Mouse (Mus musculus): ENCODE measurements around the gene D11Wsu47e. TPM values are rescaled to one million over a fixed set of nuclear protein-coding genes. Genes with fewer than 3 reads are reported as not detected.

D11Wsu47e gene
- polyA plus RNA-seq, 1 experiment from 2014 or later = 29.7 TPM

GRCm38 (mm10) chr11:113731945-113732612 lies 47.9 kb downstream of the D11Wsu47e start:
- ATAC-seq (ENCODE audit: low FRiP score, low TSS enrichment) = no peak
- Histone ChIP-seq H3K27me3 (ENCODE audit: control insufficient read depth, insufficient read depth, low read length) (no peaks in the 10 kb centered on the region), H3K4me1 (ENCODE audit: control insufficient read depth, insufficient read depth, low read length) (peaks cover 85% of the 10 kb centered on the region), H3K36me3 (ENCODE audit: control insufficient read depth, insufficient read depth, low read length) (peaks cover 24% of the 10 kb centered on the region), H3K27ac (ENCODE audit: low read depth, low read length) (peak overlapping the region; percentile 10; the same call in 1 of the 2 replicates), H3K9me3 (ENCODE audit: control insufficient read depth, low read length) (no peaks in the 10 kb centered on the region), H3K9ac (ENCODE audit: low read depth, low read length) (no peak overlapping the region), H3K4me2 (replicated peaks; ENCODE audit: low read depth, low read length) (no peak overlapping the region), H3K4me3 (ENCODE audit: low read length) (no peak overlapping the region)
- 89% methylated on average over 10 of the region's 10 CpGs for WGBS

GRCm38 (mm10) chr11:113733631-113734364 lies 49.6 kb downstream of the D11Wsu47e start:
- Histone ChIP-seq H3K9me3 (ENCODE audit: control insufficient read depth, low read length) (no peaks in the 10 kb centered on the region), H3K4me3 (ENCODE audit: low read length) (no peak overlapping the region), H3K4me1 (ENCODE audit: control insufficient read depth, insufficient read depth, low read length) (peaks cover 87% of the 10 kb centered on the region), H3K27me3 (ENCODE audit: control insufficient read depth, insufficient read depth, low read length) (no peaks in the 10 kb centered on the region), H3K4me2 (replicated peaks; ENCODE audit: low read depth, low read length) (no peak overlapping the region), H3K27ac (ENCODE audit: low read depth, low read length) (peak overlapping the region; percentile 83), H3K9ac (ENCODE audit: low read depth, low read length) (no peak overlapping the region), H3K36me3 (ENCODE audit: control insufficient read depth, insufficient read depth, low read length) (peaks cover 7% of the 10 kb centered on the region)
- ATAC-seq (ENCODE audit: low FRiP score, low TSS enrichment) = peak; percentile 75
- 39% methylated on average over 6 of the region's 6 CpGs for WGBS

DNA sequence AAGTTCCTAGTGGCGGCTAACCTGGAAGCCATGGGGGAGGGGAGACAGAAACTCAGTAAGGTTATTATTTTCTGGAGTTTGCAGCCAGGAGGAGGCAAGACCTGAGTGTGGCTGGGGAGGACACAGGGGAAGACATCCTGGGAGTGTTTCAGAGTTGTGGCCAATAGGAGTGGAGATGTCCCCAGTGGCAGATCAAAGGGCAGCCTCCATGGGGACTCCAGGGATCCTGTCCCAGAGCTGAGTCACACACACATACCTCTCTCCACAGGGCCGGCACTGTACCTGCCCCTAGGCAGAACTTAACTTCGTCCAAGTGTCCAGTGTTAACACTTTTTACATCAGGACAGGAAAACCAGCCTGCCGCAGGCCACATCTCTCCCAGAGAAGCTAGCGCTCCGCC lies 50.9 kb downstream of the D11Wsu47e start:
- peak; percentile 15; the same call in 1 of the 2 replicates for ATAC-seq (ENCODE audit: low FRiP score, low TSS enrichment)
- peaks cover 80% of the 10 kb centered on the region for H3K4me1 ChIP-seq (ENCODE audit: control insufficient read depth, insufficient read depth, low read length)
- H3K4me2 ChIP-seq (replicated peaks; ENCODE audit: low read depth, low read length) = no peak overlapping the region

GRCm38 (mm10) chr11:113736848-113737552 lies 52.8 kb downstream of the D11Wsu47e start:
- no peak for ATAC-seq (ENCODE audit: low FRiP score, low TSS enrichment)
- WGBS = 69% methylated on average over 11 of the region's 11 CpGs
- no peak overlapping the region for H3K9ac ChIP-seq (ENCODE audit: low read depth, low read length)
- H3K27me3 ChIP-seq (ENCODE audit: control insufficient read depth, insufficient read depth, low read length) = no peaks in the 10 kb centered on the region
- H3K4me3 ChIP-seq (ENCODE audit: low read length) = no peak overlapping the region
- no peak overlapping the region for H3K4me2 ChIP-seq (replicated peaks; ENCODE audit: low read depth, low read length)
- no peaks in the 10 kb centered on the region for H3K9me3 ChIP-seq (ENCODE audit: control insufficient read depth, low read length)
- H3K27ac ChIP-seq (ENCODE audit: low read depth, low read length) = no peak overlapping the region
- H3K4me1 ChIP-seq (ENCODE audit: control insufficient read depth, insufficient read depth, low read length) = peaks cover 70% of the 10 kb centered on the region
- no peaks in the 10 kb centered on the region; the same call in 1 of the 2 replicates for H3K36me3 ChIP-seq (ENCODE audit: control insufficient read depth, insufficient read depth, low read length)

More for the DNA sequence above, 50.9 kb downstream of the D11Wsu47e start:
- H3K9me3 ChIP-seq (ENCODE audit: control insufficient read depth, low read length) = no peaks in the 10 kb centered on the region
- H3K4me3 ChIP-seq (ENCODE audit: low read length) = no peak overlapping the region
- H3K27me3 ChIP-seq (ENCODE audit: control insufficient read depth, insufficient read depth, low read length) = no peaks in the 10 kb centered on the region
- H3K9ac ChIP-seq (ENCODE audit: low read depth, low read length) = no peak overlapping the region
- peak overlapping the region; percentile 83; the same call in 1 of the 2 replicates for H3K27ac ChIP-seq (ENCODE audit: low read depth, low read length)
- H3K36me3 ChIP-seq (ENCODE audit: control insufficient read depth, insufficient read depth, low read length) = no peaks in the 10 kb centered on the region; the same call in 1 of the 2 replicates
- 58% methylated on average over 6 of the region's 6 CpGs for WGBS

- Histone ChIP-seq H3K4me2 (replicated peaks; ENCODE audit: low read depth, low read length) (no peak overlapping the region), H3K9ac (ENCODE audit: low read depth, low read length) (no peak overlapping the region), H3K4me1 (ENCODE audit: control insufficient read depth, insufficient read depth, low read length) (peaks cover 66% of the 10 kb centered on the region), H3K9me3 (ENCODE audit: control insufficient read depth, low read length) (no peaks in the 10 kb centered on the region), H3K4me3 (ENCODE audit: low read length) (no peak overlapping the region), H3K36me3 (ENCODE audit: control insufficient read depth, insufficient read depth, low read length) (no peaks in the 10 kb centered on the region; the same call in 1 of the 2 replicates), H3K27me3 (ENCODE audit: control insufficient read depth, insufficient read depth, low read length) (no peaks in the 10 kb centered on the region), H3K27ac (ENCODE audit: low read depth, low read length) (no peak overlapping the region)
- ATAC-seq (ENCODE audit: low FRiP score, low TSS enrichment) = no peak
- WGBS = 80% methylated on average over 3 of the region's 3 CpGs
Observed at GRCm38 (mm10) chr11:113737553-113737854, 53.3 kb downstream of the D11Wsu47e start.

GRCm38 (mm10) chr11:113737912-113738311 lies 53.7 kb downstream of the D11Wsu47e start:
- 86% methylated on average over 8 of the region's 8 CpGs for WGBS
- Histone ChIP-seq H3K27me3 (ENCODE audit: control insufficient read depth, insufficient read depth, low read length) (no peaks in the 10 kb centered on the region), H3K4me1 (ENCODE audit: control insufficient read depth, insufficient read depth, low read length) (peaks cover 62% of the 10 kb centered on the region), H3K9me3 (ENCODE audit: control insufficient read depth, low read length) (no peaks in the 10 kb centered on the region; the same call in 1 of the 2 replicates), H3K36me3 (ENCODE audit: control insufficient read depth, insufficient read depth, low read length) (peaks cover under 1% of the 10 kb centered on the region; the same call in 1 of the 2 replicates), H3K4me2 (replicated peaks; ENCODE audit: low read depth, low read length) (no peak overlapping the region), H3K27ac (ENCODE audit: low read depth, low read length) (peak overlapping the region; percentile 17; the same call in 1 of the 2 replicates), H3K9ac (ENCODE audit: low read depth, low read length) (no peak overlapping the region), H3K4me3 (ENCODE audit: low read length) (no peak overlapping the region)
- no peak for ATAC-seq (ENCODE audit: low FRiP score, low TSS enrichment)

GRCm38 (mm10) chr11:113739213-113739612 lies 55.0 kb downstream of the D11Wsu47e start:
- no peak for ATAC-seq (ENCODE audit: low FRiP score, low TSS enrichment)
- Histone ChIP-seq H3K36me3 (ENCODE audit: control insufficient read depth, insufficient read depth, low read length) (peaks cover 9% of the 10 kb centered on the region; the same call in 1 of the 2 replicates), H3K4me2 (replicated peaks; ENCODE audit: low read depth, low read length) (no peak overlapping the region), H3K9me3 (ENCODE audit: control insufficient read depth, low read length) (peaks cover 4% of the 10 kb centered on the region; the same call in 1 of the 2 replicates), H3K4me1 (ENCODE audit: control insufficient read depth, insufficient read depth, low read length) (peaks cover 49% of the 10 kb centered on the region), H3K4me3 (ENCODE audit: low read length) (no peak overlapping the region), H3K27ac (ENCODE audit: low read depth, low read length) (no peak overlapping the region; the same call in 1 of the 2 replicates), H3K27me3 (ENCODE audit: control insufficient read depth, insufficient read depth, low read length) (no peaks in the 10 kb centered on the region), H3K9ac (ENCODE audit: low read depth, low read length) (no peak overlapping the region)
- WGBS = 68% methylated on average over 8 of the region's 8 CpGs

DNA sequence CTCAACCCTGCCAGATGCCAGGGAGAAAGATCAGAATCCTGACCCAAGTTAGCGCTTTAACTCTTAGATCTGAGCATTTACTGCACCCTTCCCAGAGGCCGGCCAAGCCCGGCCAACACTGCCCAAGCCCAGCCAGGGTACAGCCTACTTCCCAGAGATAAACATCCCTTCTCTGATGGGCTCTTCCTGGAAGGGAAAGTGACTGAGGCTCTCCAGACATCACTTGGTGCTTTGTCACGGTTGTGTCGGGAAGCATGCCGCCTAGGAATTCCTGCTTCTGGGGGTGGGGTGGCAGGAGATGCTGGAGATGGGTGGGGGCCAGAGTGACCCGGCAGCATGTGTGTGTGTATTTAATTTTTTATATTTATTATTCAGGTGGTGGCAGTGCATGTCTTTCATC lies 55.9 kb downstream of the D11Wsu47e start:
- H3K4me2 ChIP-seq (replicated peaks; ENCODE audit: low read depth, low read length) = no peak overlapping the region
- 72% methylated on average over 7 of the region's 7 CpGs for WGBS
- peaks cover 41% of the 10 kb centered on the region for H3K4me1 ChIP-seq (ENCODE audit: control insufficient read depth, insufficient read depth, low read length)
- H3K27ac ChIP-seq (ENCODE audit: low read depth, low read length) = no peak overlapping the region
- H3K9me3 ChIP-seq (ENCODE audit: control insufficient read depth, low read length) = peaks cover 4% of the 10 kb centered on the region; the same call in 1 of the 2 replicates
- H3K36me3 ChIP-seq (ENCODE audit: control insufficient read depth, insufficient read depth, low read length) = peaks cover 12% of the 10 kb centered on the region; the same call in 1 of the 2 replicates
- no peaks in the 10 kb centered on the region for H3K27me3 ChIP-seq (ENCODE audit: control insufficient read depth, insufficient read depth, low read length)
- ATAC-seq (ENCODE audit: low FRiP score, low TSS enrichment) = no peak
- no peak overlapping the region for H3K4me3 ChIP-seq (ENCODE audit: low read length)
- no peak overlapping the region for H3K9ac ChIP-seq (ENCODE audit: low read depth, low read length)
